Mouse (Mus musculus) intestine, embryonic 15.5 days (tissue): ENCODE data around the gene Numa1. TPM values are rescaled to one million over a fixed set of nuclear protein-coding genes. Genes with fewer than 3 reads are reported as not detected.
A peak's percentile ranks its signal among the peaks of the same experiment; 100 is the strongest.

Source experiments
- ATAC-seq: fragments of 200-750 bp; cut with Nextera tagmentation; 2 replicates; pipeline ENCODE4 v1.8.0; 2017; ENCODE audit warnings: moderate TSS enrichment, moderate library complexity
- H3K27ac ChIP-seq: fragments of 300-500 bp; sonication (generic); 2 replicates; pipeline ENCODE4 v1.5.1; 2015; ENCODE audit warnings: mild to moderate bottlenecking, inconsistent platforms
- H3K27me3 ChIP-seq: fragments of 300-500 bp; sonication (generic); replicated peaks from 2 replicates; pipeline ENCODE4 v1.6.1; 2015; ENCODE audit warnings: inconsistent platforms
- H3K36me3 ChIP-seq: fragments of 300-500 bp; sonication (generic); 2 replicates; pipeline ENCODE4 v1.6.1; 2015; ENCODE audit warnings: inconsistent platforms
- H3K4me1 ChIP-seq: fragments of 300-500 bp; sonication (generic); replicated peaks from 2 replicates; pipeline ENCODE4 v1.6.1; 2015; ENCODE audit warnings: inconsistent platforms
- H3K4me2 ChIP-seq: fragments of 300-500 bp; sonication (generic); replicated peaks from 2 replicates; pipeline ENCODE4 v1.6.1; 2015; ENCODE audit warnings: mild to moderate bottlenecking, inconsistent platforms
- H3K4me3 ChIP-seq: fragments of 300-500 bp; sonication (generic); replicated peaks from 2 replicates; pipeline ENCODE4 v1.5.1; 2015; ENCODE audit warnings: inconsistent platforms
- H3K9ac ChIP-seq: fragments of 300-500 bp; sonication (generic); 2 replicates; pipeline ENCODE4 v1.6.1; 2015; ENCODE audit warnings: inconsistent platforms
- H3K9me3 ChIP-seq: fragments of 300-500 bp; sonication (generic); 2 replicates; pipeline ENCODE4 v1.6.1; 2016; ENCODE audit warnings: inconsistent platforms
- WGBS: fragments of 180-500 bp; shearing (Covaris S2); methylation state at CpG from one replicate; pipeline ENCODE4 v1.1.7; 2015; 5-methylcytosine and 5-hydroxymethylcytosine counted together
- polyA plus RNA-seq: library from polyadenylated mRNA; unstranded; fragments of >200 nt; fragmentation: Nextera tagmentation; extraction: Ambion mirVana; gene quantifications from 2 replicates; pipeline ENCODE4 v1.2.1, GENCODE M21; 2015

The Numa1 gene
- polyA plus RNA-seq, 1 experiment from 2014 or later: 54.6 TPM

- H3K9me3 ChIP-seq: no peaks in the 10 kb centered on the region
- H3K4me1 ChIP-seq: peaks cover 17% of the 10 kb centered on the region
- H3K27me3 ChIP-seq: no peaks in the 10 kb centered on the region
- ATAC-seq: no peak
- H3K9ac ChIP-seq: no peak overlapping the region
- WGBS: 88% methylated on average over 1 of the region's 1 CpGs
- H3K27ac ChIP-seq: no peak overlapping the region
- no peak overlapping the region for H3K4me2 ChIP-seq
- no peaks in the 10 kb centered on the region for H3K36me3 ChIP-seq
- no peak overlapping the region for H3K4me3 ChIP-seq
Observed at GRCm38 (mm10) chr7:101967256-101967655, 33.3 kb downstream of the Numa1 start.

- peak overlapping the region; percentile 26; the same call in 1 of the 2 replicates for H3K4me2 ChIP-seq
- H3K27ac ChIP-seq: peak overlapping the region; percentile 14; the same call in 1 of the 2 replicates
- no peak for ATAC-seq
- no peaks in the 10 kb centered on the region for H3K27me3 ChIP-seq
- H3K4me1 ChIP-seq: peaks cover 29% of the 10 kb centered on the region
- H3K9me3 ChIP-seq: no peaks in the 10 kb centered on the region
- H3K36me3 ChIP-seq: no peaks in the 10 kb centered on the region
- no peak overlapping the region for H3K4me3 ChIP-seq
- no peak overlapping the region for H3K9ac ChIP-seq
- 52% methylated on average over 2 of the region's 2 CpGs for WGBS
Observed at GRCm38 (mm10) chr7:101968751-101969150, 34.8 kb downstream of the Numa1 start.

- Histone ChIP-seq H3K27me3 (no peaks in the 10 kb centered on the region), H3K4me2 (peak overlapping the region; percentile 92), H3K27ac (peak overlapping the region; percentile 98), H3K36me3 (no peaks in the 10 kb centered on the region), H3K4me1 (peaks cover 39% of the 10 kb centered on the region), H3K9me3 (no peaks in the 10 kb centered on the region), H3K4me3 (peak overlapping the region; percentile 61), H3K9ac (peak overlapping the region; percentile 71)
- under 1% methylated on average over 52 of the region's 53 CpGs for WGBS
- ATAC-seq: peak; percentile 91
Observed at GRCm38 (mm10) chr7:101969694-101970428, 36.0 kb downstream of the Numa1 start.

- Histone ChIP-seq H3K4me1 (peaks cover 39% of the 10 kb centered on the region), H3K9me3 (no peaks in the 10 kb centered on the region), H3K4me3 (peak overlapping the region; percentile 61), H3K9ac (peak overlapping the region; percentile 71), H3K27ac (peak overlapping the region; percentile 98), H3K4me2 (peak overlapping the region; percentile 92), H3K27me3 (no peaks in the 10 kb centered on the region), H3K36me3 (no peaks in the 10 kb centered on the region)
- ATAC-seq: peak; percentile 84
- 0% methylated on average over 17 of the region's 17 CpGs for WGBS
Observed at GRCm38 (mm10) chr7:101970429-101970775, 36.5 kb downstream of the Numa1 start.

GRCm38 (mm10) chr7:101970821-101971461 is 37.0 kb downstream of the Numa1 start:
- peak overlapping the region; percentile 98 for H3K27ac ChIP-seq
- H3K4me3 ChIP-seq: peak overlapping the region; percentile 61
- no peaks in the 10 kb centered on the region for H3K27me3 ChIP-seq
- H3K4me1 ChIP-seq: peaks cover 39% of the 10 kb centered on the region
- H3K9me3 ChIP-seq: no peaks in the 10 kb centered on the region
- peak overlapping the region; percentile 92 for H3K4me2 ChIP-seq
- H3K36me3 ChIP-seq: no peaks in the 10 kb centered on the region
- 3% methylated on average over 19 of the region's 19 CpGs for WGBS
- peak; percentile 60 for ATAC-seq
- H3K9ac ChIP-seq: peak overlapping the region; percentile 71

GRCm38 (mm10) chr7:101971721-101972120 is 37.8 kb downstream of the Numa1 start:
- Histone ChIP-seq H3K36me3 (no peaks in the 10 kb centered on the region), H3K9me3 (no peaks in the 10 kb centered on the region), H3K4me2 (peak overlapping the region; percentile 92), H3K4me3 (peak overlapping the region; percentile 61), H3K27ac (peak overlapping the region; percentile 98), H3K4me1 (peaks cover 39% of the 10 kb centered on the region), H3K9ac (peak overlapping the region; percentile 71), H3K27me3 (no peaks in the 10 kb centered on the region)
- ATAC-seq: no peak
- WGBS: 38% methylated on average over 2 of the region's 2 CpGs

- H3K27ac ChIP-seq: peak overlapping the region; percentile 20; the same call in 1 of the 2 replicates
- H3K4me2 ChIP-seq: peak overlapping the region; percentile 34
- no peak overlapping the region for H3K9ac ChIP-seq
- WGBS: 52% methylated on average over 3 of the region's 3 CpGs
- no peak for ATAC-seq
- H3K27me3 ChIP-seq: no peaks in the 10 kb centered on the region
- no peaks in the 10 kb centered on the region for H3K36me3 ChIP-seq
- no peak overlapping the region for H3K4me3 ChIP-seq
- H3K4me1 ChIP-seq: peaks cover 31% of the 10 kb centered on the region
- no peaks in the 10 kb centered on the region for H3K9me3 ChIP-seq
Observed at GRCm38 (mm10) chr7:101973730-101974129, 39.8 kb downstream of the Numa1 start.

GRCm38 (mm10) chr7:101974505-101974904 is 40.6 kb downstream of the Numa1 start:
- H3K27me3 ChIP-seq: no peaks in the 10 kb centered on the region
- no peaks in the 10 kb centered on the region for H3K9me3 ChIP-seq
- WGBS: 33% methylated on average over 2 of the region's 2 CpGs
- H3K4me1 ChIP-seq: peaks cover 26% of the 10 kb centered on the region
- no peak overlapping the region for H3K4me2 ChIP-seq
- no peak overlapping the region for H3K4me3 ChIP-seq
- H3K27ac ChIP-seq: no peak overlapping the region
- ATAC-seq: no peak
- H3K36me3 ChIP-seq: no peaks in the 10 kb centered on the region
- H3K9ac ChIP-seq: no peak overlapping the region

GRCm38 (mm10) chr7:101982735-101983134 is 48.8 kb downstream of the Numa1 start:
- Histone ChIP-seq H3K9me3 (no peaks in the 10 kb centered on the region), H3K4me1 (no peaks in the 10 kb centered on the region), H3K27me3 (no peaks in the 10 kb centered on the region), H3K9ac (no peak overlapping the region), H3K27ac (no peak overlapping the region), H3K4me2 (no peak overlapping the region), H3K36me3 (0 out of 2 replicates have a peak, but pooled peaks cover 9% of the 10 kb centered on the region), H3K4me3 (no peak overlapping the region)
- WGBS: 67% methylated on average over 1 of the region's 1 CpGs
- no peak; the same call in 1 of the 2 replicates for ATAC-seq

GRCm38 (mm10) chr7:101985081-101985480 is 51.2 kb downstream of the Numa1 start:
- ATAC-seq: no peak
- WGBS: 89% methylated on average over 3 of the region's 3 CpGs

GRCm38 (mm10) chr7:101994241-101994640 is 60.3 kb downstream of the Numa1 start:
- ATAC-seq: no peak
- Histone ChIP-seq H3K27ac (no peak overlapping the region), H3K4me1 (no peaks in the 10 kb centered on the region), H3K4me2 (no peak overlapping the region), H3K9ac (no peak overlapping the region), H3K9me3 (no peaks in the 10 kb centered on the region), H3K36me3 (peaks cover 67% of the 10 kb centered on the region), H3K27me3 (no peaks in the 10 kb centered on the region), H3K4me3 (no peak overlapping the region)
- WGBS: 85% methylated on average over 3 of the region's 3 CpGs

More at GRCm38 (mm10) chr7:101985081-101985480, 51.2 kb downstream of the Numa1 start:
- Histone ChIP-seq H3K9ac (no peak overlapping the region), H3K4me2 (no peak overlapping the region), H3K36me3 (peaks cover 20% of the 10 kb centered on the region), H3K4me1 (no peaks in the 10 kb centered on the region), H3K27me3 (no peaks in the 10 kb centered on the region), H3K9me3 (no peaks in the 10 kb centered on the region), H3K4me3 (no peak overlapping the region), H3K27ac (no peak overlapping the region)

GRCm38 (mm10) chr7:101998194-101998927 is 64.5 kb downstream of the Numa1 start:
- no peaks in the 10 kb centered on the region for H3K9me3 ChIP-seq
- peaks cover 83% of the 10 kb centered on the region for H3K36me3 ChIP-seq
- no peak overlapping the region for H3K4me3 ChIP-seq
- peak overlapping the region; percentile 18; the same call in 1 of the 2 replicates for H3K27ac ChIP-seq
- 55% methylated on average over 14 of the region's 14 CpGs for WGBS
- no peak overlapping the region for H3K4me2 ChIP-seq
- no peaks in the 10 kb centered on the region for H3K27me3 ChIP-seq
- peak; percentile 74 for ATAC-seq
- no peaks in the 10 kb centered on the region for H3K4me1 ChIP-seq
- no peak overlapping the region for H3K9ac ChIP-seq
